Mouse (Mus musculus): ENCODE data around the gene Gm10638. TPM values are rescaled to one million over a fixed set of nuclear protein-coding genes. Genes with fewer than 3 reads are reported as not detected.

Gene Gm10638
- polyA plus RNA-seq (2016; fragmentation: Nextera tagmentation; extraction: Ambion mirVana), result 4.9 and 5.0 TPM in 2 replicates

GRCm38 (mm10) chr8:86745221-86745934 is at the start of gene Gm10638, which contains the start of gene Siah1a:
TSS of gene Gm10638 (plus strand) at chr8:86745699.
TSS of gene Siah1a (minus strand) at chr8:86745934.
- peak within 1 kb of the TSS; percentile 98 for H3K27ac ChIP-seq (ENCODE audit: poor library complexity, severe bottlenecking)
- WGBS, result under 1% methylated on average over 56 of the region's 88 CpGs
- H3K4me2 ChIP-seq, result peak within 1 kb of the TSS; percentile 81
- no peaks in the 10 kb centered on the region for H3K9me3 ChIP-seq (replicated peaks)
- peak; percentile 85 for ATAC-seq (ENCODE audit: insufficient number of reproducible peaks, low FRiP score)
- H3K36me3 ChIP-seq, result no peaks in the 10 kb centered on the region
- no peaks in the 10 kb centered on the region for H3K27me3 ChIP-seq (replicated peaks)
- peak within 1 kb of the TSS; percentile 96 for H3K9ac ChIP-seq
- H3K4me1 ChIP-seq (replicated peaks), result peaks cover 22% of the 10 kb centered on the region
- peak within 1 kb of the TSS; percentile 91 for H3K4me3 ChIP-seq

GRCm38 (mm10) chr8:86695703-86696102 is 49.8 kb upstream of the Gm10638 start:
- ATAC-seq (ENCODE audit: insufficient number of reproducible peaks, low FRiP score), result no peak
- peaks cover 19% of the 10 kb centered on the region for H3K36me3 ChIP-seq
- H3K4me1 ChIP-seq (replicated peaks), result peaks cover 11% of the 10 kb centered on the region
- no peak overlapping the region for H3K27ac ChIP-seq (ENCODE audit: poor library complexity, severe bottlenecking)
- H3K4me3 ChIP-seq, result no peak overlapping the region
- no peaks in the 10 kb centered on the region for H3K27me3 ChIP-seq (replicated peaks)
- H3K9ac ChIP-seq, result no peak overlapping the region
- H3K9me3 ChIP-seq (replicated peaks), result no peaks in the 10 kb centered on the region
- H3K4me2 ChIP-seq, result no peak overlapping the region
- 90% methylated on average over 2 of the region's 2 CpGs for WGBS

GRCm38 (mm10) chr8:86698811-86699421 is 46.6 kb upstream of the Gm10638 start:
- H3K27me3 ChIP-seq (replicated peaks), result no peaks in the 10 kb centered on the region
- H3K9me3 ChIP-seq (replicated peaks), result no peaks in the 10 kb centered on the region
- peaks cover 13% of the 10 kb centered on the region for H3K36me3 ChIP-seq
- peaks cover 11% of the 10 kb centered on the region for H3K4me1 ChIP-seq (replicated peaks)
- WGBS, result 39% methylated on average over 1 of the region's 1 CpGs
- no peak overlapping the region for H3K4me2 ChIP-seq
- H3K9ac ChIP-seq, result no peak overlapping the region
- H3K27ac ChIP-seq (ENCODE audit: poor library complexity, severe bottlenecking), result peak overlapping the region; percentile 65
- H3K4me3 ChIP-seq, result no peak overlapping the region
- peak; percentile 53 for ATAC-seq (ENCODE audit: insufficient number of reproducible peaks, low FRiP score)

- Histone ChIP-seq H3K9me3 (replicated peaks) (no peaks in the 10 kb centered on the region), H3K4me3 (no peak overlapping the region)
Observed at GRCm38 (mm10) chr8:86699471-86699870, 46.0 kb upstream of the Gm10638 start.

GRCm38 (mm10) chr8:86702453-86702852 is 43.0 kb upstream of the Gm10638 start:
- Histone ChIP-seq H3K9me3 (replicated peaks) (no peaks in the 10 kb centered on the region), H3K9ac (no peak overlapping the region), H3K27me3 (replicated peaks) (no peaks in the 10 kb centered on the region), H3K27ac (ENCODE audit: poor library complexity, severe bottlenecking) (no peak overlapping the region), H3K36me3 (peaks cover 11% of the 10 kb centered on the region), H3K4me3 (no peak overlapping the region), H3K4me2 (no peak overlapping the region), H3K4me1 (replicated peaks) (peaks cover 11% of the 10 kb centered on the region)
- no peak for ATAC-seq (ENCODE audit: insufficient number of reproducible peaks, low FRiP score)
- 70% methylated on average over 3 of the region's 3 CpGs for WGBS

More at GRCm38 (mm10) chr8:86699471-86699870, 46.0 kb upstream of the Gm10638 start:
- H3K36me3 ChIP-seq, result peaks cover 13% of the 10 kb centered on the region
- ATAC-seq (ENCODE audit: insufficient number of reproducible peaks, low FRiP score), result no peak
- H3K4me1 ChIP-seq (replicated peaks), result peaks cover 11% of the 10 kb centered on the region
- no peak overlapping the region for H3K4me2 ChIP-seq
- WGBS, result 86% methylated on average over 12 of the region's 12 CpGs
- H3K9ac ChIP-seq, result no peak overlapping the region
- H3K27ac ChIP-seq (ENCODE audit: poor library complexity, severe bottlenecking), result no peak overlapping the region
- no peaks in the 10 kb centered on the region for H3K27me3 ChIP-seq (replicated peaks)

- Histone ChIP-seq H3K4me1 (replicated peaks) (no peaks in the 10 kb centered on the region), H3K36me3 (peaks cover 21% of the 10 kb centered on the region), H3K4me3 (no peak overlapping the region), H3K4me2 (no peak overlapping the region), H3K27me3 (replicated peaks) (no peaks in the 10 kb centered on the region), H3K9me3 (replicated peaks) (no peaks in the 10 kb centered on the region), H3K9ac (no peak overlapping the region), H3K27ac (ENCODE audit: poor library complexity, severe bottlenecking) (no peak overlapping the region)
- no peak for ATAC-seq (ENCODE audit: insufficient number of reproducible peaks, low FRiP score)
- 82% methylated on average over 3 of the region's 3 CpGs for WGBS
Observed at GRCm38 (mm10) chr8:86705317-86705716, 40.2 kb upstream of the Gm10638 start.

GRCm38 (mm10) chr8:86706756-86707155 is 38.7 kb upstream of the Gm10638 start:
- H3K36me3 ChIP-seq, result peaks cover 24% of the 10 kb centered on the region
- 77% methylated on average over 5 of the region's 5 CpGs for WGBS
- H3K4me3 ChIP-seq, result no peak overlapping the region
- no peak overlapping the region for H3K9ac ChIP-seq
- no peak for ATAC-seq (ENCODE audit: insufficient number of reproducible peaks, low FRiP score)
- H3K27me3 ChIP-seq (replicated peaks), result no peaks in the 10 kb centered on the region
- H3K4me2 ChIP-seq, result no peak overlapping the region
- H3K27ac ChIP-seq (ENCODE audit: poor library complexity, severe bottlenecking), result no peak overlapping the region
- no peaks in the 10 kb centered on the region for H3K4me1 ChIP-seq (replicated peaks)
- H3K9me3 ChIP-seq (replicated peaks), result no peaks in the 10 kb centered on the region

GRCm38 (mm10) chr8:86707873-86708272 is 37.6 kb upstream of the Gm10638 start:
- Histone ChIP-seq H3K4me1 (replicated peaks) (no peaks in the 10 kb centered on the region), H3K36me3 (peaks cover 24% of the 10 kb centered on the region), H3K9ac (no peak overlapping the region), H3K27me3 (replicated peaks) (no peaks in the 10 kb centered on the region), H3K27ac (ENCODE audit: poor library complexity, severe bottlenecking) (no peak overlapping the region), H3K4me3 (no peak overlapping the region), H3K9me3 (replicated peaks) (no peaks in the 10 kb centered on the region), H3K4me2 (no peak overlapping the region)
- no peak for ATAC-seq (ENCODE audit: insufficient number of reproducible peaks, low FRiP score)
- WGBS, result 61% methylated on average over 4 of the region's 4 CpGs

- ATAC-seq (ENCODE audit: insufficient number of reproducible peaks, low FRiP score), result no peak
- WGBS, result 92% methylated on average over 3 of the region's 3 CpGs
- Histone ChIP-seq H3K4me1 (replicated peaks) (no peaks in the 10 kb centered on the region), H3K4me2 (no peak overlapping the region), H3K4me3 (no peak overlapping the region), H3K9me3 (replicated peaks) (no peaks in the 10 kb centered on the region), H3K27me3 (replicated peaks) (no peaks in the 10 kb centered on the region), H3K9ac (no peak overlapping the region), H3K27ac (ENCODE audit: poor library complexity, severe bottlenecking) (no peak overlapping the region), H3K36me3 (peaks cover 38% of the 10 kb centered on the region)
Observed at GRCm38 (mm10) chr8:86712594-86712993, 32.9 kb upstream of the Gm10638 start.

GRCm38 (mm10) chr8:86713407-86714188 is 31.9 kb upstream of the Gm10638 start:
- peaks cover 41% of the 10 kb centered on the region for H3K36me3 ChIP-seq

More at GRCm38 (mm10) chr8:86713407-86714188, 31.9 kb upstream of the Gm10638 start:
- Histone ChIP-seq H3K9me3 (replicated peaks) (no peaks in the 10 kb centered on the region), H3K4me2 (no peak overlapping the region), H3K4me3 (no peak overlapping the region), H3K9ac (no peak overlapping the region), H3K27ac (ENCODE audit: poor library complexity, severe bottlenecking) (no peak overlapping the region), H3K27me3 (replicated peaks) (no peaks in the 10 kb centered on the region), H3K4me1 (replicated peaks) (no peaks in the 10 kb centered on the region)
- ATAC-seq (ENCODE audit: insufficient number of reproducible peaks, low FRiP score), result no peak
- whole genome bisulfite sequencing, result 86% methylated on average over 14 of the region's 14 CpGs

All from heart, embryonic 12.5 days (tissue).